Mouse (Mus musculus) right cerebral cortex, postnatal 4 days (tissue): ENCODE measurements around the gene Tdpoz5.
"Not testable (repeated sequence)": the region's sequence is repeated elsewhere in the genome, so short reads cannot be mapped to it uniquely, and the experiment has no call there.

Source experiments
- DNase-seq: peaks from one replicate; pipeline ENCODE4 v3.0.0-alpha.2; 2022

Gene Tdpoz5

GRCm38 (mm10) chr3:93961214-93961613 is at the start of gene Tdpoz5:
Tdpoz5 (minus strand) TSS chr3:93961314.
- DNase-seq = not testable (repeated sequence)

GRCm38 (mm10) chr3:93968938-93969337 is 7.8 kb upstream of the Tdpoz5 start:
- not testable (repeated sequence) for DNase-seq

GRCm38 (mm10) chr3:93943443-93943842 is 17.7 kb downstream of the Tdpoz5 start, which contains the start of gene Gm9117:
Gm9117 (minus strand) TSS chr3:93943543.
- DNase-seq = not testable (repeated sequence)

GRCm38 (mm10) chr3:93938386-93938785 is 22.7 kb downstream of the Tdpoz5 start:
- not testable (repeated sequence) for DNase-seq
